Mouse (Mus musculus) C2C12 (cell line): ENCODE data around the gene Rnf169.

Experiments
- CTCF ChIP-seq: IDR thresholded peaks from one replicate; pipeline ENCODE4 v1.5.1; 2011; ENCODE audit not compliant: control insufficient read depth, insufficient read depth, insufficient read length
- MAX ChIP-seq: IDR thresholded peaks from one replicate; pipeline ENCODE4 v1.6.1; 2011; ENCODE audit warnings: mild to moderate bottlenecking, control low read depth
- MYOD1 ChIP-seq: IDR thresholded peaks from one replicate; pipeline ENCODE4 v1.6.1; 2011; ENCODE audit warnings: low read depth; ENCODE audit not compliant: control insufficient read depth, insufficient read length
- MYOG ChIP-seq: IDR thresholded peaks from one replicate; pipeline ENCODE4 v1.6.1; 2011; ENCODE audit not compliant: control insufficient read depth, insufficient read length; ENCODE audit errors: extremely low read depth

GRCm38 (mm10) chr7:99907463-99907862, 72.8 kb downstream of the Rnf169 start:
- TF ChIP-seq MYOD1 (no peak), CTCF (no peak), MYOG (no peak), MAX (no peak)
